Mouse (Mus musculus) myocyte (in vitro differentiated cells): ENCODE measurements at regions not wholly inside any gene's neighbourhood (a gene's known extent, or its start where the extent isn't known, plus 50 kb on each side); places are given as distances from the start of the nearest gene placed in this dataset.

Source experiments
- CEBPB ChIP-seq: IDR thresholded peaks from 2 replicates; pipeline ENCODE4 v1.6.1; 2011; ENCODE audit warnings: mild to moderate bottlenecking, moderate library complexity; ENCODE audit not compliant: poor library complexity, insufficient read depth, severe bottlenecking
- MAX ChIP-seq: IDR thresholded peaks from one replicate; pipeline ENCODE4 v1.6.1; 2011; ENCODE audit warnings: low read depth, mild to moderate bottlenecking, control low read depth
- MYOG ChIP-seq, 3 experiments: IDR thresholded peaks; one replicate each; pipeline ENCODE4 v1.6.1; 2011; ENCODE audit warnings: control low read depth in 2 of 3, low read depth in 2 of 3, mild to moderate bottlenecking in 2 of 3; ENCODE audit not compliant: insufficient read length in 2 of 3, control insufficient read depth in 1 of 3, insufficient read depth in 1 of 3
- POLR2A ChIP-seq: IDR thresholded peaks from one replicate; pipeline ENCODE4 v1.6.1; 2011; ENCODE audit warnings: low read depth, mild to moderate bottlenecking, control low read depth, moderate library complexity; ENCODE audit not compliant: insufficient read length
- POLR2AphosphoS2 ChIP-seq: IDR thresholded peaks from one replicate; pipeline ENCODE4 v1.6.1; 2011; ENCODE audit warnings: low read depth, control low read depth; ENCODE audit not compliant: insufficient read length
- TCF12 ChIP-seq: IDR thresholded peaks from one replicate; pipeline ENCODE4 v1.6.1; 2011; ENCODE audit warnings: mild to moderate bottlenecking, control low read depth; ENCODE audit not compliant: poor library complexity, insufficient read depth, severe bottlenecking

GRCm38 (mm10) chr10:11841494-11841893 is 498.3 kb downstream of the Epm2a start:
- no peak for TF ChIP-seq POLR2A
- no peak for TF ChIP-seq POLR2AphosphoS2
- no peak for TF ChIP-seq MAX
- no peak for TF ChIP-seq TCF12
- no peak for TF ChIP-seq MYOG (IDR thresholded peaks at IDR 0.05; ENCODE audit: control insufficient read depth in 1 of 3, insufficient read depth in 1 of 3, insufficient read length in 2 of 3, low read depth in 2 of 3)
- TF ChIP-seq CEBPB: no peak
